ENCODE assay signal across 8 mouse cellular contexts in the genomic region with DNA sequence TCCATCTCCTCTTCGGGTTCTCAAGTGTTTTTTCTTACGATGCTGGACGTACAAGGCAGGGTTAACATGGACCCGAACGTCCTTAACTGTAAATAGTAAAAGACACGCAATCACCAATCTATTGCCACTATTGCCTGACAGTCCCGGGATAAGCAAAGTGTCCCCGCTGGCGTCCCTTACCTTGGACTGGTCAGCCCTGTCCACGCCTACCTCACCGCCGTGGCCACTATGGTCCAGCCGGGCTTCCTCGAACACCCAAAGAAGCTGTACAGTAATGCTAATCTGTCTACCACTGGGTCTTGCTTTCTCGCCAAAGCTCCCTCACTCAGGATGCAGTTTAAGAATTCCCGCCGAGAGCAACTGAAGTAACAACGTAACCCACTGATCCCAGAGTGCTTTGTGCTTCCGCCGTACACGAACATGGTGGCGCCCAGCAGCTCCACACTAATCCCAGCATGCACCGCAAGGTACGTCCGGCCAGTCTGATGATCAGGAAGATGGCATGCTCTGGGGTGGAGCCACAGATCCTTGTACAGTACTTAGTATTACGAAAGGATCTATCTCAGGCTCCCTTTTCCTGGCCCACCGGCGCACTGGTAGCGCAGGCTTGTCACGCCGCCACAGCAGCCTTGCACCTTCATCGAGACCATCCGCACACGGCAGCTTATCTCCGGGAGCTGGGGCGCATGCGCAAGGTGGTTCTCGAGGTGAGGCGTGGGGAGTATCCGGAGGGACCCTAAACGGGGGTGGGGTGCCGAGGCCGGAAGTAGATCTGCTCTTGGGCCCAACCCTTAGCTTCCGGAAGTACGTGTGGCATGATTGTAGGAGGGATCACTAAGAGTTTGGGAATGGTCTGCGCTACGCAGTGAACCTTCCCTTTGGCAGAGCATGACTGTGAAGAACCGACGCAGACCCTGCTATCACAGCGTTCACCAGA. TPM values are rescaled to one million over a fixed set of nuclear protein-coding genes. Genes with fewer than 3 reads are reported as not detected.
DNase-seq lines count a peak whose midpoint lies in the region; ATAC-seq and TF ChIP-seq lines count a peak whose summit lies in the region.

Gene Ptrhd1 (plus strand): TSS at position 456 of the 937 bp plus-strand sequence.
Gene Cenpo (minus strand): TSS at position 723 of the 937 bp plus-strand sequence.

- no peaks in the 10 kb centered on the region for H3K27me3 ChIP-seq in ES-Bruce4 (ENCODE audit: control insufficient read depth, insufficient read depth, low read length, poor library complexity, severe bottlenecking)
- H3K27me3 ChIP-seq in forebrain, embryonic 13.5 days = no peaks in the 10 kb centered on the region
- no peaks in the 10 kb centered on the region for H3K27me3 ChIP-seq in liver, postnatal 0 days (ENCODE audit: insufficient read depth, low read length)
- no peaks in the 10 kb centered on the region for H3K27me3 ChIP-seq in neural tube, embryonic 14.5 days (ENCODE audit: control insufficient read depth, insufficient read depth, low read length)

- H3K4me3 ChIP-seq in ES-Bruce4 (ENCODE audit: low read depth, low read length) = peak within 1 kb of the TSS; percentile 74
- peak within 1 kb of the TSS; percentile 73 for H3K4me3 ChIP-seq in forebrain, embryonic 13.5 days
- peak within 1 kb of the TSS; percentile 90 for H3K4me3 ChIP-seq in liver, postnatal 0 days (ENCODE audit: low read depth, low read length)
- H3K4me3 ChIP-seq in neural tube, embryonic 14.5 days (ENCODE audit: low read depth, low read length) = peak within 1 kb of the TSS; percentile 62

- H3K9me3 ChIP-seq in ES-Bruce4 (replicated peaks; ENCODE audit: control insufficient read depth, insufficient read depth, low read length, poor library complexity, severe bottlenecking) = no peaks in the 10 kb centered on the region
- H3K9me3 ChIP-seq in forebrain, embryonic 13.5 days (replicated peaks) = no peaks in the 10 kb centered on the region
- H3K9me3 ChIP-seq in liver, postnatal 0 days (ENCODE audit: low read length) = no peaks in the 10 kb centered on the region
- no peaks in the 10 kb centered on the region for H3K9me3 ChIP-seq in neural tube, embryonic 14.5 days (ENCODE audit: control insufficient read depth, low read length)

- H3K9ac ChIP-seq in ES-Bruce4 (ENCODE audit: low read depth, poor library complexity, severe bottlenecking) = peak within 1 kb of the TSS; percentile 34
- H3K9ac ChIP-seq in forebrain, embryonic 13.5 days = peak within 1 kb of the TSS; percentile 74
- peak within 1 kb of the TSS; percentile 79 for H3K9ac ChIP-seq in liver, postnatal 0 days (replicated peaks)
- peak within 1 kb of the TSS; percentile 69 for H3K9ac ChIP-seq in neural tube, embryonic 14.5 days (replicated peaks; ENCODE audit: low read depth, low read length)

- ATAC-seq in cerebellum, adult (ENCODE audit: insufficient number of reproducible peaks, low FRiP score, low TSS enrichment) = peak; percentile 96
- ATAC-seq in forebrain, embryonic 13.5 days = peak; percentile 99
- peak; percentile 98 for ATAC-seq in liver, postnatal 0 days
- peak; percentile 99 for ATAC-seq in neural tube, embryonic 14.5 days (ENCODE audit: low read depth)

- TF ChIP-seq EP300 in ES-Bruce4 (IDR thresholded peaks at IDR 0.05; ENCODE audit: insufficient read depth, low read depth, low read length) = 0 out of 2 replicates have a peak, but pooled peaks have one; percentile 40
- TF ChIP-seq EP300 in liver, postnatal 0 days (IDR thresholded peaks at IDR 0.05; ENCODE audit: low read depth) = peak; percentile 10; the same call in 1 of the 2 replicates

- under 1% methylated on average over 50 of the region's 50 CpGs for WGBS in forebrain, embryonic 13.5 days
- under 1% methylated on average over 50 of the region's 50 CpGs for WGBS in large intestine, adult 2 months
- under 1% methylated on average over 50 of the region's 50 CpGs for WGBS in liver, postnatal 0 days (ENCODE audit: insufficient replicate concordance)
- under 1% methylated on average over 50 of the region's 50 CpGs for WGBS in neural tube, embryonic 14.5 days

- no peak for TF ChIP-seq CTCF in ES-Bruce4 (IDR thresholded peaks at IDR 0.05; ENCODE audit: low read depth, low read length)
- TF ChIP-seq CTCF in liver, postnatal 0 days (IDR thresholded peaks at IDR 0.05; ENCODE audit: low read depth) = no peak

- intact Hi-C loops in heart, postnatal 10 days (cut with DNase I) = loop anchor here (2.0 to 10.0 kb wide), 2 partner anchors 243 to 311 kb away; partner anchors contain the start of gene Ncoa1

- peak within 1 kb of the TSS; percentile 83 for H3K27ac ChIP-seq in ES-Bruce4 (ENCODE audit: insufficient read depth, low read length)
- peak within 1 kb of the TSS; percentile 95 for H3K27ac ChIP-seq in forebrain, embryonic 13.5 days
- H3K27ac ChIP-seq in liver, postnatal 0 days (ENCODE audit: low read depth) = peak within 1 kb of the TSS; percentile 97
- H3K27ac ChIP-seq in neural tube, embryonic 14.5 days (ENCODE audit: low read depth, low read length) = peak within 1 kb of the TSS; percentile 96

- H3K4me1 ChIP-seq in ES-Bruce4 (ENCODE audit: control insufficient read depth, insufficient read depth, low read length) = no peaks in the 10 kb centered on the region
- peaks cover 20% of the 10 kb centered on the region for H3K4me1 ChIP-seq in forebrain, embryonic 13.5 days
- peaks cover 10% of the 10 kb centered on the region for H3K4me1 ChIP-seq in liver, postnatal 0 days (ENCODE audit: insufficient read depth)
- H3K4me1 ChIP-seq in neural tube, embryonic 14.5 days (ENCODE audit: control insufficient read depth, insufficient read depth, low read length) = 0 out of 2 replicates have a peak, but pooled peaks cover 4% of the 10 kb centered on the region

- H3K36me3 ChIP-seq in ES-Bruce4 (ENCODE audit: control insufficient read depth, insufficient read depth, low read length, poor library complexity, severe bottlenecking) = peaks cover 12% of the 10 kb centered on the region; the same call in 1 of the 2 replicates
- peaks cover 24% of the 10 kb centered on the region for H3K36me3 ChIP-seq in forebrain, embryonic 13.5 days (ENCODE audit: poor library complexity, severe bottlenecking)
- peaks cover 24% of the 10 kb centered on the region for H3K36me3 ChIP-seq in liver, postnatal 0 days (replicated peaks; ENCODE audit: insufficient read depth, low read length)
- H3K36me3 ChIP-seq in neural tube, embryonic 14.5 days (ENCODE audit: control insufficient read depth, insufficient read depth, low read length) = 0 out of 2 replicates have a peak, but pooled peaks cover 2% of the 10 kb centered on the region

- peak; percentile 91 for TF ChIP-seq POLR2A in ES-Bruce4 (IDR thresholded peaks at IDR 0.05; ENCODE audit: insufficient read depth, low read length)

- peak; percentile 98 to 99 for DNase-seq in heart, postnatal 10 days
- peak; percentile 91 for DNase-seq in large intestine, adult 2 months (ENCODE audit: low read depth, low spot score)
- peak; percentile 93 for DNase-seq in liver, postnatal 0 days
- peak; percentile 94 for DNase-seq in testis, postnatal 10 days (ENCODE audit: low spot score)

- H3K4me2 ChIP-seq in forebrain, embryonic 13.5 days = peak within 1 kb of the TSS; percentile 74
- peak within 1 kb of the TSS; percentile 68 for H3K4me2 ChIP-seq in liver, postnatal 0 days (ENCODE audit: low read depth, low read length)
- peak within 1 kb of the TSS; percentile 72 for H3K4me2 ChIP-seq in neural tube, embryonic 14.5 days (ENCODE audit: low read depth, low read length)

RNA-seq across cellular contexts. Expression of gene Ptrhd1, which starts in this region (rescaled TPM):
- polyA plus RNA-seq in ES-Bruce4 (2011; ENCODE audit: insufficient read depth, insufficient read length, low read depth, missing spikeins) = 6.9 and 7.2 TPM in 2 replicates
- polyA plus RNA-seq in forebrain, embryonic 13.5 days (2015; fragmentation: Nextera tagmentation; extraction: Ambion mirVana) = 5.1 and 5.7 TPM in 2 replicates
- 1 to 10 TPM; 4.8 to 5.0 TPM for total RNA-seq in heart, postnatal 10 days (2021)
- polyA plus RNA-seq in large intestine, adult 2 months (2012; rRNA removed) = 3.5 and 3.7 TPM in 2 replicates
- 2.7 and 2.8 TPM in 2 replicates for polyA plus RNA-seq in liver, postnatal 0 days (2015; fragmentation: Nextera tagmentation; extraction: Ambion mirVana)
- polyA plus RNA-seq in neural tube, embryonic 14.5 days (2014; fragmentation: Nextera tagmentation; extraction: Ambion mirVana) = 6.4 and 7.6 TPM in 2 replicates

RNA-seq across cellular contexts. Expression of gene Cenpo, which starts in this region (rescaled TPM):
- 24.4 and 27.0 TPM in 2 replicates for polyA plus RNA-seq in ES-Bruce4 (2011; ENCODE audit: insufficient read depth, insufficient read length, low read depth, missing spikeins)
- polyA plus RNA-seq in forebrain, embryonic 13.5 days (2015; fragmentation: Nextera tagmentation; extraction: Ambion mirVana) = 14.8 and 16.2 TPM in 2 replicates
- 1 to 10 TPM; 5.0 to 5.3 TPM for total RNA-seq in heart, postnatal 10 days (2021)
- polyA plus RNA-seq in large intestine, adult 2 months (2012; rRNA removed) = 8.2 and 11.0 TPM in 2 replicates
- 3.9 and 4.7 TPM in 2 replicates for polyA plus RNA-seq in liver, postnatal 0 days (2015; fragmentation: Nextera tagmentation; extraction: Ambion mirVana)
- polyA plus RNA-seq in neural tube, embryonic 14.5 days (2014; fragmentation: Nextera tagmentation; extraction: Ambion mirVana) = 7.5 and 8.6 TPM in 2 replicates

Comparison
In these comparisons a context has a peak if more than half of its experiments do, and no peak if none do; other contexts are left out.
1. Peak in every context shown above with its lines: DNase-seq, ATAC-seq, H3K4me3 ChIP-seq and H3K27ac ChIP-seq.